Mouse (Mus musculus): ENCODE data around the gene Magi2. TPM values are rescaled to one million over a fixed set of nuclear protein-coding genes. Genes with fewer than 3 reads are reported as not detected.

Gene Magi2
- polyA plus RNA-seq, 1 experiment from 2014 or later: 7.3 TPM

DNA sequence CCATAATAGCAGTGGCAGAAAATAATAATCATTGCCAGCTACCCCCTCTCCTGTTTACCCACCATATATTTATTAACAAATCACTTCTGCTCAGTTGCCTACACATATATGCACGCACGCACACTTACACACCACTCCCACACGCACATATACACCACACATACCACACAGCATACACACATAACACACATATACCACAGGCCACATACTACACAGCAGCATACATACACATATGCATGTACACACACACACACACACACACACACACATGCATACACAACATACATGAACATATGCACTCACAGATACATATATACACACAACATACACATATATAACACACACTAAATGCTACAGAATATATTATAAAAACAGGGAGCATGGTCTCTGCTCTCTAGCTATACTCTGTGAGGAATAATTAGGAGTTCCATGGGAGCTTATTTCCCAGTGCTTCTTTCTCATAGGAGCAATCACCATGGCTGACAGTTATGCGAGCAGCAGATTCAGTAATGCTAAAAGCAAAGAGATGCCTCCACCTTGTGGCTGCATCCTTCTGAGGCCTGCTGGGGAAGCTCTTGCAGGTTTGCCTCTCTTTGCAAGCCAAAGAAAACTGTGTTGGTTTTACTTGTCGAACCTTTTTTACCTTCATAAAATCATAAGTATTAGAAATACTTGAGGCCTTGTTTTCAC is 1410.6 kb downstream of the Magi2 start:
- H3K36me3 ChIP-seq (ENCODE audit: control insufficient read depth, insufficient read depth, low read length): no peaks in the 10 kb centered on the region
- WGBS: 80% methylated on average over 5 of the region's 5 CpGs
- no peak overlapping the region for H3K4me3 ChIP-seq (ENCODE audit: low read depth, low read length)
- no peak overlapping the region for H3K27ac ChIP-seq (ENCODE audit: low read length)
- no peak overlapping the region for H3K4me2 ChIP-seq (replicated peaks; ENCODE audit: low read depth, low read length)
- H3K9ac ChIP-seq (replicated peaks; ENCODE audit: low read depth, low read length): no peak overlapping the region
- H3K4me1 ChIP-seq (ENCODE audit: control insufficient read depth, insufficient read depth, low read length): no peaks in the 10 kb centered on the region
- ATAC-seq (ENCODE audit: insufficient number of reproducible peaks, insufficient read depth, low FRiP score, low read depth): no peak
- H3K27me3 ChIP-seq (ENCODE audit: control insufficient read depth, insufficient read depth, low read length): no peaks in the 10 kb centered on the region
- no peaks in the 10 kb centered on the region for H3K9me3 ChIP-seq (ENCODE audit: control insufficient read depth, low read depth, low read length)

DNA sequence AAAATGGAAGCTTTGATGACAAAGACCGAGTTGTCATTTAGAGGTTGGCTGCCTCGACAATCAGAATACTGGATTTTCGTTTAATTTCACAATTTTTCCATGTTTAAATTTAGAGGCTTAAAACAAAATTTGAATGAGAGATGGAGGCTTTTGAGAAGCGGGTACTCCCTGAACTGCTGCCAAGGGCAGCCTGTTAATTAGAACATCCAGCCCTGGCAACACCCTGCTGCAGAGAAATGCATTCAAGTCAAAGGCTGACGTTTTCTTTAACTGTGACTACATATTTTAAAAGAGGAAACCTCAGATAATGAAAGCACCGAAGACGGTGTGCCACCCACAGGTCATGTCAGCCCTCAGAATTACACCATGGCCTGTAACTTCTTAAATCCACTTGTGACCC is 1415.4 kb downstream of the Magi2 start:
- Histone ChIP-seq H3K27me3 (ENCODE audit: control insufficient read depth, insufficient read depth, low read length) (no peaks in the 10 kb centered on the region), H3K36me3 (ENCODE audit: control insufficient read depth, insufficient read depth, low read length) (no peaks in the 10 kb centered on the region), H3K9me3 (ENCODE audit: control insufficient read depth, low read depth, low read length) (no peaks in the 10 kb centered on the region), H3K4me3 (ENCODE audit: low read depth, low read length) (no peak overlapping the region), H3K4me2 (replicated peaks; ENCODE audit: low read depth, low read length) (no peak overlapping the region), H3K4me1 (ENCODE audit: control insufficient read depth, insufficient read depth, low read length) (no peaks in the 10 kb centered on the region), H3K9ac (replicated peaks; ENCODE audit: low read depth, low read length) (no peak overlapping the region), H3K27ac (ENCODE audit: low read length) (no peak overlapping the region)
- WGBS: 73% methylated on average over 7 of the region's 7 CpGs
- no peak for ATAC-seq (ENCODE audit: insufficient number of reproducible peaks, insufficient read depth, low FRiP score, low read depth)

- WGBS: 88% methylated on average over 1 of the region's 1 CpGs
- no peaks in the 10 kb centered on the region for H3K27me3 ChIP-seq (ENCODE audit: control insufficient read depth, insufficient read depth, low read length)
- H3K9me3 ChIP-seq (ENCODE audit: control insufficient read depth, low read depth, low read length): no peaks in the 10 kb centered on the region
- H3K4me3 ChIP-seq (ENCODE audit: low read depth, low read length): no peak overlapping the region
- no peak for ATAC-seq (ENCODE audit: insufficient number of reproducible peaks, insufficient read depth, low FRiP score, low read depth)
- H3K27ac ChIP-seq (ENCODE audit: low read length): no peak overlapping the region
- no peak overlapping the region for H3K4me2 ChIP-seq (replicated peaks; ENCODE audit: low read depth, low read length)
- H3K36me3 ChIP-seq (ENCODE audit: control insufficient read depth, insufficient read depth, low read length): no peaks in the 10 kb centered on the region
- no peak overlapping the region for H3K9ac ChIP-seq (replicated peaks; ENCODE audit: low read depth, low read length)
- no peaks in the 10 kb centered on the region for H3K4me1 ChIP-seq (ENCODE audit: control insufficient read depth, insufficient read depth, low read length)
Observed at GRCm38 (mm10) chr5:20643741-20644140, 1416.9 kb downstream of the Magi2 start.

- 84% methylated on average over 3 of the region's 3 CpGs for WGBS
- H3K27me3 ChIP-seq (ENCODE audit: control insufficient read depth, insufficient read depth, low read length): no peaks in the 10 kb centered on the region
- ATAC-seq (ENCODE audit: insufficient number of reproducible peaks, insufficient read depth, low FRiP score, low read depth): no peak
- no peaks in the 10 kb centered on the region for H3K4me1 ChIP-seq (ENCODE audit: control insufficient read depth, insufficient read depth, low read length)
- H3K9ac ChIP-seq (replicated peaks; ENCODE audit: low read depth, low read length): no peak overlapping the region
- no peaks in the 10 kb centered on the region for H3K9me3 ChIP-seq (ENCODE audit: control insufficient read depth, low read depth, low read length)
- H3K4me3 ChIP-seq (ENCODE audit: low read depth, low read length): no peak overlapping the region
- no peak overlapping the region for H3K27ac ChIP-seq (ENCODE audit: low read length)
- no peak overlapping the region for H3K4me2 ChIP-seq (replicated peaks; ENCODE audit: low read depth, low read length)
- no peaks in the 10 kb centered on the region for H3K36me3 ChIP-seq (ENCODE audit: control insufficient read depth, insufficient read depth, low read length)
Observed at GRCm38 (mm10) chr5:20646947-20647346, 1420.1 kb downstream of the Magi2 start.

GRCm38 (mm10) chr5:20653425-20654185 is 1426.8 kb downstream of the Magi2 start:
- Histone ChIP-seq H3K9ac (replicated peaks; ENCODE audit: low read depth, low read length) (no peak overlapping the region), H3K9me3 (ENCODE audit: control insufficient read depth, low read depth, low read length) (no peaks in the 10 kb centered on the region), H3K27ac (ENCODE audit: low read length) (no peak overlapping the region), H3K4me2 (replicated peaks; ENCODE audit: low read depth, low read length) (no peak overlapping the region), H3K4me1 (ENCODE audit: control insufficient read depth, insufficient read depth, low read length) (no peaks in the 10 kb centered on the region), H3K36me3 (ENCODE audit: control insufficient read depth, insufficient read depth, low read length) (no peaks in the 10 kb centered on the region), H3K4me3 (ENCODE audit: low read depth, low read length) (no peak overlapping the region), H3K27me3 (ENCODE audit: control insufficient read depth, insufficient read depth, low read length) (no peaks in the 10 kb centered on the region)
- 69% methylated on average over 11 of the region's 11 CpGs for WGBS
- no peak for ATAC-seq (ENCODE audit: insufficient number of reproducible peaks, insufficient read depth, low FRiP score, low read depth)

DNA sequence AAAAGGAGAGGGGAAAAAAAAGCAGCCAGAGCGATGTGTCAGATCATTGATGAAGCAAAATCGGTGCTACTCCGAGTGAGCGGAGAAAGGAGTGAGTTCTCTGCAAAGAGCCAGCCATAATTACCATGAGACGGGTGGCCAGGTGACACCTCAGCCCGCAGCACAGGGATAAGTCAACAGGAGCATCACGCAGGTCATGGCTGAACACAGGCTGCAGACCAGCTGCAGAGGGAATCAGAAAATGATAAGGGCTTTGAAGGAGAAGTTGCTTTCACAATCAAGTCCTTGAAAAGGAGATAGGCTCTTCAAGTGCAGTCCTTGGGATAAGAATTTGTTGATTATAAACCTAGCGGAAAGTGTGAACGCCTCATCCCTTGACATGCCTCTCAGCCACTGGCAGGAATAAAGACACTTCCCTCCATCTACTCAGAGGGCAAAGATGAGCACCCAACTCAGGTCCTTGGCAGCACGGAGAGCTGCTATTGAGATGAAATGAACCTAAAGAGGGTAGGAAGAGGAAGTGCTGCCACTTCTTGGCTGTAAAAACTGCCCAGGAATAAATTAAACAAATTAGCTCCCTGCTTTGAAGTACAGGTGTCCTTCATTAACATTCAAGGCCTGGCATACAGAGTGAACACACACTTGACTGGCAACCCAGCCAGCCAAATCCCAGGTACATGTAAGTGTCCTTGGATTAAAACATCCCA is 1428.1 kb downstream of the Magi2 start:
- Histone ChIP-seq H3K4me2 (replicated peaks; ENCODE audit: low read depth, low read length) (no peak overlapping the region), H3K9ac (replicated peaks; ENCODE audit: low read depth, low read length) (no peak overlapping the region), H3K4me3 (ENCODE audit: low read depth, low read length) (no peak overlapping the region), H3K27me3 (ENCODE audit: control insufficient read depth, insufficient read depth, low read length) (no peaks in the 10 kb centered on the region), H3K4me1 (ENCODE audit: control insufficient read depth, insufficient read depth, low read length) (no peaks in the 10 kb centered on the region), H3K9me3 (ENCODE audit: control insufficient read depth, low read depth, low read length) (no peaks in the 10 kb centered on the region), H3K36me3 (ENCODE audit: control insufficient read depth, insufficient read depth, low read length) (no peaks in the 10 kb centered on the region), H3K27ac (ENCODE audit: low read length) (no peak overlapping the region)
- no peak for ATAC-seq (ENCODE audit: insufficient number of reproducible peaks, insufficient read depth, low FRiP score, low read depth)
- 64% methylated on average over 10 of the region's 10 CpGs for WGBS

GRCm38 (mm10) chr5:20657056-20657455 is 1430.2 kb downstream of the Magi2 start:
- Histone ChIP-seq H3K36me3 (ENCODE audit: control insufficient read depth, insufficient read depth, low read length) (no peaks in the 10 kb centered on the region), H3K27me3 (ENCODE audit: control insufficient read depth, insufficient read depth, low read length) (no peaks in the 10 kb centered on the region), H3K9ac (replicated peaks; ENCODE audit: low read depth, low read length) (no peak overlapping the region), H3K4me3 (ENCODE audit: low read depth, low read length) (no peak overlapping the region), H3K9me3 (ENCODE audit: control insufficient read depth, low read depth, low read length) (no peaks in the 10 kb centered on the region), H3K4me2 (replicated peaks; ENCODE audit: low read depth, low read length) (no peak overlapping the region), H3K4me1 (ENCODE audit: control insufficient read depth, insufficient read depth, low read length) (no peaks in the 10 kb centered on the region), H3K27ac (ENCODE audit: low read length) (no peak overlapping the region)
- no peak for ATAC-seq (ENCODE audit: insufficient number of reproducible peaks, insufficient read depth, low FRiP score, low read depth)
- 78% methylated on average over 5 of the region's 5 CpGs for WGBS

DNA sequence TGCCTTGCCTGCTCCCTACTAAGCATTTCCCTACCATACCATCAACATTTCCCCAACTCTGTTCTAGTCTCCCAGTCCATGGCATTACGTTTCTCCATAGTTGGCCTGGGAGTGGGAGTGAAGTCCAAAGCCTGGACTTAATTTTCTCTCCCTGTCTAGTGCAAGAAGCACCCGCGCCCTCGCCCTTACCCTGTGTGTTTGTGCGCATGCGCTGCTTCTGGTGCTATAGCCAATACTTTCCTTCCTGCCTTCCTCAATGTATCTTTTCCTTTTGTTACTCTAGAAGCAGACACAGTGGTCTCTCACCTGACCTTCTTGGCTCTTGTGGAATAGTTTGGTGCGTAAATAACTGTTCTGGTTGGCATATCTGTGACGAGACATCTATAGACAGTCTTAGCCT is 1440.8 kb downstream of the Magi2 start:
- no peak overlapping the region for H3K27ac ChIP-seq (ENCODE audit: low read length)
- no peaks in the 10 kb centered on the region for H3K27me3 ChIP-seq (ENCODE audit: control insufficient read depth, insufficient read depth, low read length)
- 96% methylated on average over 8 of the region's 8 CpGs for WGBS
- no peaks in the 10 kb centered on the region for H3K36me3 ChIP-seq (ENCODE audit: control insufficient read depth, insufficient read depth, low read length)
- H3K4me1 ChIP-seq (ENCODE audit: control insufficient read depth, insufficient read depth, low read length): no peaks in the 10 kb centered on the region
- H3K4me3 ChIP-seq (ENCODE audit: low read depth, low read length): no peak overlapping the region
- H3K9me3 ChIP-seq (ENCODE audit: control insufficient read depth, low read depth, low read length): no peaks in the 10 kb centered on the region
- H3K9ac ChIP-seq (replicated peaks; ENCODE audit: low read depth, low read length): no peak overlapping the region
- ATAC-seq (ENCODE audit: insufficient number of reproducible peaks, insufficient read depth, low FRiP score, low read depth): no peak
- H3K4me2 ChIP-seq (replicated peaks; ENCODE audit: low read depth, low read length): no peak overlapping the region

Measured in stomach, embryonic 14.5 days (tissue).